Mouse (Mus musculus): Measurements from ENCODE around the gene Kndc1.

DNA sequence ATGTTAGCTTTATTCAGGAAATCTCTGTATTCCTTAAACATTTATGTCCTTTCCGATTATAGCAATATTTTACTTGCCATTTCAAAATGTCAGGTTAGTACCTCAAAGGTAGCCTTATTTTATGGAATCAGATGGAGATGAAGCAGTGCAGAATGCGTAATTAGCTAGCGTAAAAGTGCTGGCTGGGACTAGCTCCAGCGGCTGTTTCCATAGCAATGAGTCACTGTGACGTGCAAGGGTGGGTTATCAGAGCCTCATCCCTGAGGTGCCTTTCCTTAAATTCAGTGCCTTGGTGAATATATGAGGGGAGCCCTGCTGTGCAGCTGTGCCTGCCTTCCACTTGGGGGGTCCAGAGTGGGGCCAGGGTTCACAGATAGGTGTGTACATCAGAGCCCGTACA, 43.4 kb upstream of the Kndc1 start:
- TF ChIP-seq CTCF (IDR thresholded peaks at IDR 0.05; ENCODE audit: borderline replicate concordance, insufficient read depth, low read length), result no peak
- no peak for TF ChIP-seq POLR2A (IDR thresholded peaks at IDR 0.05; ENCODE audit: low read depth, low read length)
